Mouse (Mus musculus) 3134 (cell line): ENCODE results near the gene Faf2.

Experiments used
- DNase-seq: peaks from one replicate; pipeline ENCODE4 v3.0.0-alpha.2; 2011; ENCODE audit warnings: low spot score; ENCODE audit not compliant: insufficient read length; ENCODE audit errors: extremely low read depth

The Faf2 gene

DNA sequence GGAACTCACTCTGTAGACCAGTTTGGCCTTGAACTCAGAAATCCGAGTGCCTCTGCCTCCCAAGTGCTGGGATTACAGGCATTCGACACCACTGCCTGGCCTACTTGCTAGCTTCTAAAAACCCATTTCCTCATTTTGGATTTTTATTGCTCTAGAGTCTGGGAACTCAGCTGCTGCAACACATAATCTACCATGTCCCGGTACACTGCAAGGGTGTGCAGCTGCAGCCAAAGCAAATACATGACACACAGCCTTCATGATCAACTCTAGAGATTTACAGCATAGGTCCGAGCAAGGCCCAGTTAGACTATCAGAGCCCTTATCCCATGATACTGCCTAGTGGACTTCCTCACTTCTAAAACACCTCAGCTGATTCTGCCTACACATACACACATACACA lies 56.7 kb downstream of the Faf2 start:
- no peak for DNase-seq

GRCm38 (mm10) chr13:54680184-54680853 lies 58.7 kb downstream of the Faf2 start:
- no peak for DNase-seq

GRCm38 (mm10) chr13:54681291-54681690 lies 59.7 kb downstream of the Faf2 start:
- DNase-seq: no peak

DNA sequence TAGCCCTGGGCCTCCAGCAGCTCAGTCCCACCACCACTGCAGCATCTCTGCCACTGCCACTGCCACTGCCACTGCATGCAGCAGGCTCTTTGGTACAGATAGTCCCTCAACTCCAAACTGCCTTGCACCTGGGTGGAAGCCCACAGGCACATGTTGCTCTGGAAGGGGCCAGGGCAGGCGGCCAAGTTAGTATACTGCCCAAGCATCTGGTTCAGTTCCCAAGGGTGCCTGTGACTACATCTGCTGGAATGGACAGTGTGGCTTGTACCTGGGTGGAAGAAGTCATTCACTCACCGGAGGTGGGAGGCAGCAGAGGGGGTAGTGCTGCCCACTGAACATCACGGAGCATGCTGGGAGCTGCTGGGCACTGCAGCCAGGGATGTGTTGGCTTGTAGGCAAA lies 61.7 kb downstream of the Faf2 start:
- DNase-seq: no peak

- no peak for DNase-seq
These were observed 62.7 kb downstream of the Faf2 start for GRCm38 (mm10) chr13:54684140-54684896.

GRCm38 (mm10) chr13:54685174-54685573 lies 63.6 kb downstream of the Faf2 start:
- no peak for DNase-seq

DNA sequence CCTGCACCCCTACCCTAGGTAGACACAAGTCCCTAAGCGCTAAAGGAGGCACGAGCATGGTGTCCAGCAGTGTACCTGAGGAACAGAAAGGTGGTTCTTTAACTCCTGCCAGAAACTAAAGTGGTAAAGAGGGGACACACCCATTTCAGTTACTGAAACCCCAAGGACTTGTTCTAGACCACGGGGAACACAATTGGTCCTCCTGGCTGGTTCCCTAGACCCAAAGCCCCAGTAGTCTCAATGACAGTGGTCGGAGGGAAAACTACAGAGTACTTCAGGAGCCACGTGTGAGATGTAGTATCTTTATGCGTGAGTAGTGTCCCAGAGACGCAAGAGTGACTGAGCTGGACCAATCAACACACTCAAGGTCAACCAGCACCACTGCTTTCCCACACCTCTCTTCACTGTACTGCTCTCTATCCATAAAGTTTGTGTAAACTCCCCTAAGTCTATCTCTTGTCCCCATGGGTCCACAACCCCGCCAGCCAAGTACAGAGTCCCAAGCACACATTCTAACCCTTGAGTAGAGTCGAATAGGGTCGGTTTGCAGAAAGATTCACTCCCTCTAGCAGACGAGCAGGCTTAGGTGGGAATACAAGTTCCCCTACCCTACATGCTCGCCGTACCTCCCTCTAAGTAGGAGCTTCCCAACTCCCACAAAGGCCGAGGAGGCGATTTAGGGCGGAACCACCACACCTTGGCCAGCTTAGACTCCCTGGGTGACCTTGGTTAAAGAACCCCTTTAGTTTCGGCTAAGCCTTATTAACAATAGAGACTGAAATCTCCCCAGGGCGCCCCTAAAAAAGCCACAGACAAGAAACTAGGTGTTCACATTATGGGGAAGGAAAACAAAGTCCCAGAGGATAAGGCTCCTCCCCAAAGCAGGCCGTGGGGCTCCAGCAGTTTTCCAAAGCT lies 64.8 kb downstream of the Faf2 start:
- no peak for DNase-seq

DNA sequence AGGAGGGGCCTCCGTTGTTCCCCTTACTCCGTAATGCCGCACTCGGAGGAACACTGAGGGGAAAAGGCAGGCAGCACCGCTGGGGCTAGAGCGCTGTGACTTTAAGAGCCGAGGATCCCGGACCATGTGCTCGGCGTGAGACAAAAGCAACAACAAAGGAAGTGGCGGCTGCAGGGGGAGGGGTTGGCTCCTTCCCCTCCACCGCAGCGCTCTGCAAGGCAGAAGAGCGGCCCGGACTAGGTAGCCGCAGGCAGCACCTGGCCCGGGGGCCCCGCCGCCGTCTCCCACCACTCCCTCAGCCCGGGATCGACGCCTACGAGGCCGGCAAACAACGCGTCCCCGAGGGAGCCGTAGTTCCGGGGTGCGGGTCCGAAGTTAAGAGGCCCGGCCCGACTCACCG lies 65.5 kb downstream of the Faf2 start:
- peak; percentile 71 for DNase-seq

DNA sequence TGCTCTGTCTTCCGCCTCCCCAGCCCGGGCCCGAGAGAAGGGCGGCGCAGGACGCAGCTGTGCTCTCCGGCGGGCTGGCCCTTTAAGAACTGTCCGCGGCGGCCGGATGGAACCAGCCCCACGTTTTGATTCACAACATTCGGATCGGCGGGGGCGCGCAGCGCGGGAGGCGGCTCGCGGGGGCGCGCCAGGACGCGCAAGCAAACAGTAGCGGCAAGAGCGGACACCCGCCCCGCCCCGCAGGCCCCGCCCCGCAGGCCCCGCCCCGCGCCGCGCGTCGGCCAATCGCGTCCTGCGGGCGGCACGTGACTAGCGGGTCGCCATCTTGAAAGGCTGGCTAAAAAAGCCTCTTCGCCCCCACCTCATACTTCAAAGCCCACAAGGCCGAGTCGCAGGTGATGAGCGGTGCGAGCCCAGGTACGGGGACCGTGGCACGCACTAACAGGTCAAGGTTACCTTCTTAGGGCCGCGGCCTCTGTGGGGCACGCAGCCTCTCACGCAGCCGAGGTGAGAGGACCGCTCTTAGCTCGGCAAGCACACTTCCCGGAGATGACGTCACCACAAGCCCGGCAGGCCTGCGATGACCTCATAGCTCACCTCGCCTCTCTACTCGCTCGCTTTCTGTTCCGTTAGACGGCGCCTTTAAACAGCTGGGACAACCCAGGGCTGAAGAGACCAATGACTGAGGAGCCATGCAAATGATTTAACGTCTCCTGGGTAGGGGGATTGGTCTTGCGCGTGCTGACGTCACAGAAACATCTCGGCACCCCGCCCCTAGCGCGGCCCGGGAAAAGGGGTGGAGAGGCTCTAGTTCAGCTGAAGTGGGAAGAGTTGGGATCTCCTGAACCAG lies 66.2 kb downstream of the Faf2 start:
- peak; percentile 96 for DNase-seq

- DNase-seq: no peak
These were observed 68.7 kb downstream of the Faf2 start for GRCm38 (mm10) chr13:54690151-54690740.

- no peak for DNase-seq
These were observed 70.2 kb downstream of the Faf2 start for GRCm38 (mm10) chr13:54691737-54692136.

DNA sequence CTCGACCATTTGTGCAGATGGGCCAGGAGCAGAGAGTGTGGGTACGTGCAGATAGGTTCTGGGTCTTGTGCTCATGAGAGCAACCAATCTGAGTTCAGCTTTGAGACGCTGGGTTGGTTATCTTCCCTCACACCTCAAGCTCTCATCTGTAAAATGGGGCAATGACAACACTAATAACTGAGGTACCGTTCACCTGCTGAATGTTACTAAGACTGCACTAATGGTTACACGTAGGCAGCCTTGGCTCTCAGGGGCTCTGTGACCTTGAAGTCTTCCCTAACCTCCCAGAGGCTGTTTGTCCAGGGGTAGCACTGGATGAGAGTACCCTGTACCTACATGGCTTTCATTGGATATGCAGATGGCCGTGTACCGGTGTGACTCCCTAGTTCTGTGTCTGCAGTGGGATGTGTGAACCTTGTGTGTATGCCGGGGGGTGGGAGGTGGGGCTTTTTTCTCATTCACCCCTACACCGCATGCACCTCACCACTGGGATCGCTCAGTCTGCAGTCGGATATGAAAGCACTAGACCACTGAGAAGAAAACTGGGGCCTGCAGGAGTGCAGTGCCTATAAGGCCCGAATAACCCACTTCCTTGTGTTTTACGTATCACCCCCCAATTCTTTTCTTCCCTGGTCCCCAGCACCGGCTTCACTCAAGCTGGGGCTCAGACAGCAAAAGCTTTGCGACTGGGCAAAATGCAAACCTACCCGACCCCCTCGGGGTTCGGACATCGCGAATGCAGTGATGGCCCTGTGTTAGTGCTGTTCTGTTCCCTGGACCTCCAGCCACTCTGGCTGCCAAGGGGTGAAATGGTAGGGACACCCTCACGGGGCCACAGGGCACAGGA lies 71.3 kb downstream of the Faf2 start:
- DNase-seq: no peak

- DNase-seq: peak; percentile 98
These were observed 72.2 kb downstream of the Faf2 start, which contains the start of gene Rnf44 for GRCm38 (mm10) chr13:54693558-54694347. Gene Rnf44, minus strand, starts transcription at chr13:54693907.

- no peak for DNase-seq
These were observed 72.9 kb downstream of the Faf2 start for GRCm38 (mm10) chr13:54694348-54695060.

DNA sequence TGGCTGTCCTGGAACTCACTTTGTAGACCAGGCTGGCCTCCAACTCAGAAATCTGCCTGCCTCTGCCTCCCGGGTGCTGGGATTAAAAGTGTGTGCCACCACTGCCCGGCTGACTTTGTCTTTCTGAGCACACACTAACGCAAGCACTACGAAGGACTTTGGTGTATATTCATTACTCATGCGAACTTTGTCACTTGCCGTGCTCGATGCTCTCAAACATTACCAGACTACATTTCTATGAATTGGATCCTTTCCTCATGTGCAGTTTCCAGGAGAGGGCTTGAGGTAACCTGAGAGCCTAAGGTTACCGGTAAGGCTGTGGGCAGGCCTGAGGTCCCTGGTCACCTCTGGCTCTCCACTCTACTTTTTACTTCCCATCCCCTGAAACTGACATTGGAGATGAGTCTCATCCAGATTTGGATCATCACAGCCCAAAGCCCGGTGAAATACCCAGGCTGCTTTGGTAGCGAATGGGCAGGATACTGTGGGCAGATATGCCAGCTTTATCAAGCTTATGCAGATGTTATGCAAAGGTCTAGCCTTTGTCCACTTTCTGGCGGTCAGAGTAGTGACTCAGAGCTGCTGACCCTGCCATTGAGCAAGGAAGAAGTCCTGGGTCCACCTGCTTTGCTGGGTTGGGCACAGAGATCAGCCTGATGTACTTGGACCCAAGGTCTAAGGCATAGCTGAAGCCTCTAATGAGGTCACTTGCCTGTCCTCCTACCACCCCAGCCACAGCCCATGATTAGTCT lies 74.1 kb downstream of the Faf2 start:
- no peak for DNase-seq

DNA sequence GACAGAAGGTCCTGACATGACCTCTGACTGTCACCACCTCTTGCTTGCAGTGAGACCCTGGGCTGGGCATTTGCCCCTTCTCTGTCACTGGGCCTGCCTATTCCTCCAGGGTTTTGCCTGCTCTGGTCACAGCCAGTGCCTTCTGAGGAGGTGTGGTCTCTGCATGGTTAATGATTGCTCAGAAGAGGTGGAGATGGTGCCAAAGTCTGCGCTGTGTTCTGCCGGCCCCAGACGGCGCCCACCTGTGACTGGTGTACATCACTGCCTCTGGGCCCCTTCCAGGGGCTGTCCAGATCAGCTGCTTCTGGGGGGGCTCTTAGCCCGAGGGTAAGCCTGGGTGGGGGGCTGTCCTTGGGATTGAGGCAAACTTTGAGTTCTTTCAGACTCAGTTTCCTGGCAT lies 79.7 kb downstream of the Faf2 start, which contains the start of gene Cdhr2:
Gene Cdhr2 (plus strand): TSS at position 219 of the 400 bp plus-strand sequence.
- DNase-seq: no peak

- DNase-seq: no peak
These were observed 80.9 kb downstream of the Faf2 start for GRCm38 (mm10) chr13:54702507-54702906.
